Mouse (Mus musculus): ENCODE measurements around the gene Slc35a2. TPM values are rescaled to one million over a fixed set of nuclear protein-coding genes. Genes with fewer than 3 reads are reported as not detected.
"Not testable (repeated sequence)": the region's sequence is repeated elsewhere in the genome, so short reads cannot be mapped to it uniquely, and the experiment has no call there.

Slc35a2 gene
- polyA plus RNA-seq, 1 experiment, result 34.7 TPM

GRCm38 (mm10) chrX:7898880-7899874, 15.3 kb downstream of the Slc35a2 start, which contains the start of the genes Pqbp1 and Timm17b:
TSS of gene Pqbp1 (minus strand) at chrX:7899269.
TSS of gene Timm17b (plus strand) at chrX:7899357.
- peak; percentile 7; the same call in 1 of the 2 replicates for TF ChIP-seq POLR2A (IDR thresholded peaks at IDR 0.05; ENCODE audit: low read depth, low read length)
- TF ChIP-seq CTCF (IDR thresholded peaks at IDR 0.05; ENCODE audit: extremely low read depth, insufficient read depth, insufficient read length, insufficient replicate concordance), result no peak
- DNase-seq (ENCODE audit: low read depth in 1 of 2, low spot score in 2 of 2), result peak; percentile 85 to 89
- no peaks in the 10 kb centered on the region for H3K4me1 ChIP-seq (ENCODE audit: control insufficient read depth, insufficient read depth, insufficient read length)
- peak within 1 kb of the TSS; percentile 82 for H3K4me3 ChIP-seq (ENCODE audit: extremely low read depth, insufficient read depth, insufficient read length)
- peak within 1 kb of the TSS; percentile 96 for H3K27ac ChIP-seq (ENCODE audit: insufficient read depth, low read length)
- peaks cover 6% of the 10 kb centered on the region for H3K36me3 ChIP-seq (ENCODE audit: control insufficient read depth, insufficient read depth, low read length)
- H3K27me3 ChIP-seq (ENCODE audit: control insufficient read depth, insufficient read depth, low read length), result no peaks in the 10 kb centered on the region
- 21% methylated on average over 62 of the region's 62 CpGs for WGBS

DNA sequence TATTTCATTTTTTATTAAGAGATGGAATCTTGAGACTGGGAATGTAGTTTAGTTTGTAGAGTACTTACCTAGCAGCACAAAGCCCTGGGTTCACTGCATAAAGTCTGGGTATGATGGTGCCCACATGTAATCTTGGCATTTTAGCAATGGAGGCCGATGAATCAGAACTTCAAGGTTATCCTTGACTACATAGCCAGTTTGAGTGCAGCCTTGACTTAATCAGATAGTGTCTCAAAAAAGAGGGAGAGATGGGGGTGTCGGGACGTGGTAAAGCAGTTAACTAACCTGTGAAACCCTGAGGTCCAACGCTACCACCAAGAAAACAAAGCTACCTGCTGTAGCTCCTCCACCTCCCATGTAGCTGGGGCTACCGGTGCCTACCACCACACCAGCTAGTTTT, 20.6 kb downstream of the Slc35a2 start:
- H3K4me3 ChIP-seq (ENCODE audit: extremely low read depth, insufficient read depth, insufficient read length), result no peak overlapping the region

DNA sequence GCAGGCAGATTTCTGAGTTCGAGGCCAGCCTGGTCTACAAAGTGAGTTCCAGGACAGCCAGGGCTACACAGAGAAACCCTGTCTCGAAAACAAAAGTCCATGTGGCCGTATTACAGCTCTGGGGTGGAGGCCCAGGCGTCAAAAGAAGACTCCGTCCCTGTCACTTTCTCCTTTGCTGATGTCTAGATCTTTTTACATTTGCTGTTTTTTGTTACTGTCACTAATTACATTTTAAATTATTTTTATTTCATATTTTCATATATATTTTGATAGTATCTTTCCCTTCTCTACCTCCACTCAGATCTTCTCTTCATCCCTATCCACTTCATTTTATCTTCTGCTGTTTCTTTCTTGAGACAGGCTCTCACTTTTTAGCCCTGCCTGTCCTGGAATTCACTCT, 23.9 kb downstream of the Slc35a2 start, which contains the start of gene Gm10491:
TSS of gene Gm10491 (minus strand) at position 101 of the 400 bp plus-strand sequence.
- TF ChIP-seq POLR2A (IDR thresholded peaks at IDR 0.05; ENCODE audit: low read depth, low read length) (no peak), CTCF (IDR thresholded peaks at IDR 0.05; ENCODE audit: extremely low read depth, insufficient read depth, insufficient read length, insufficient replicate concordance) (no peak)
- Histone ChIP-seq H3K4me1 (ENCODE audit: control insufficient read depth, insufficient read depth, insufficient read length) (no peaks in the 10 kb centered on the region), H3K27me3 (ENCODE audit: control insufficient read depth, insufficient read depth, low read length) (no peaks in the 10 kb centered on the region), H3K27ac (ENCODE audit: insufficient read depth, low read length) (no peak within 1 kb of the TSS), H3K36me3 (ENCODE audit: control insufficient read depth, insufficient read depth, low read length) (peaks cover 3% of the 10 kb centered on the region), H3K4me3 (ENCODE audit: extremely low read depth, insufficient read depth, insufficient read length) (no peak within 1 kb of the TSS)
- WGBS, result 87% methylated on average over 5 of the region's 5 CpGs
- DNase-seq (ENCODE audit: low read depth in 1 of 2, low spot score in 2 of 2), result no peak

More for the DNA sequence above, 20.6 kb downstream of the Slc35a2 start:
- peaks cover 3% of the 10 kb centered on the region for H3K36me3 ChIP-seq (ENCODE audit: control insufficient read depth, insufficient read depth, low read length)
- no peaks in the 10 kb centered on the region for H3K27me3 ChIP-seq (ENCODE audit: control insufficient read depth, insufficient read depth, low read length)
- DNase-seq (ENCODE audit: low read depth in 1 of 2, low spot score in 2 of 2), result no peak
- H3K27ac ChIP-seq (ENCODE audit: insufficient read depth, low read length), result no peak overlapping the region
- WGBS, result 92% methylated on average over 5 of the region's 5 CpGs
- no peaks in the 10 kb centered on the region for H3K4me1 ChIP-seq (ENCODE audit: control insufficient read depth, insufficient read depth, insufficient read length)
- no peak for TF ChIP-seq POLR2A (IDR thresholded peaks at IDR 0.05; ENCODE audit: low read depth, low read length)
- no peak for TF ChIP-seq CTCF (IDR thresholded peaks at IDR 0.05; ENCODE audit: extremely low read depth, insufficient read depth, insufficient read length, insufficient replicate concordance)

GRCm38 (mm10) chrX:7909242-7909641, 25.4 kb downstream of the Slc35a2 start, which contains the start of gene Gm10490:
TSS of gene Gm10490 (plus strand) at chrX:7909542.
- not testable (repeated sequence) for H3K4me1 ChIP-seq (ENCODE audit: control insufficient read depth, insufficient read depth, insufficient read length); H3K36me3 ChIP-seq (ENCODE audit: control insufficient read depth, insufficient read depth, low read length); DNase-seq (ENCODE audit: low read depth in 1 of 2, low spot score in 2 of 2); H3K27ac ChIP-seq (ENCODE audit: insufficient read depth, low read length); H3K27me3 ChIP-seq (ENCODE audit: control insufficient read depth, insufficient read depth, low read length); H3K4me3 ChIP-seq (ENCODE audit: extremely low read depth, insufficient read depth, insufficient read length)
- 85% methylated on average over 4 of the region's 4 CpGs for WGBS

- Histone ChIP-seq H3K27me3 (ENCODE audit: control insufficient read depth, insufficient read depth, low read length) (no peaks in the 10 kb centered on the region), H3K27ac (ENCODE audit: insufficient read depth, low read length) (no peak overlapping the region), H3K4me1 (ENCODE audit: control insufficient read depth, insufficient read depth, insufficient read length) (no peaks in the 10 kb centered on the region), H3K36me3 (ENCODE audit: control insufficient read depth, insufficient read depth, low read length) (peaks cover 3% of the 10 kb centered on the region), H3K4me3 (ENCODE audit: extremely low read depth, insufficient read depth, insufficient read length) (no peak overlapping the region)
- TF ChIP-seq CTCF (IDR thresholded peaks at IDR 0.05; ENCODE audit: extremely low read depth, insufficient read depth, insufficient read length, insufficient replicate concordance) (no peak), POLR2A (IDR thresholded peaks at IDR 0.05; ENCODE audit: low read depth, low read length) (no peak)
- WGBS, result 74% methylated on average over 6 of the region's 6 CpGs
- DNase-seq (ENCODE audit: low read depth in 1 of 2, low spot score in 2 of 2), result no peak
These were observed 26.6 kb downstream of the Slc35a2 start for GRCm38 (mm10) chrX:7910473-7910872.

DNA sequence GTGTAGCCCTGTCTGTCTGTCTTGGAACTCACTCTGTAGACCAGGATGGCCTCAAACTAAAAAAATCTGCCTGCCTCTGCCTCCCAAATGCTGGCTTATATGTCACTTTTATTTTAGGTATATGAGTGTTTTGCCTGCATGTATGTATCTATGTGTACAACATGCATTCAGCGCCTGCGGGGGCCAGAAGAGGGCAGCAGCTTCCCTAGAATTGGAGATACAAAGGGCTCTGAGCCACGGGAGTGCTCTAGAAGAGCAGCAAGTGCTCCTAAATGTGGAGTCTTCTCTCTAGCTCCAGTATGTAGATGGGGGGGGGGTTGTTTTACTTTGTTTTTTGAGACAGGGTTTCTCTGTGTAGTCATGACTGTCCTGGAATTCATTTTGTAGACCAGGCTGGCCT, 31.8 kb downstream of the Slc35a2 start:
- peak in 1 of 2 experiments; percentile 13 for DNase-seq (ENCODE audit: low read depth in 1 of 2, low spot score in 2 of 2)
- not testable (repeated sequence) for H3K27ac ChIP-seq (ENCODE audit: insufficient read depth, low read length); H3K4me1 ChIP-seq (ENCODE audit: control insufficient read depth, insufficient read depth, insufficient read length); H3K4me3 ChIP-seq (ENCODE audit: extremely low read depth, insufficient read depth, insufficient read length); H3K27me3 ChIP-seq (ENCODE audit: control insufficient read depth, insufficient read depth, low read length); H3K36me3 ChIP-seq (ENCODE audit: control insufficient read depth, insufficient read depth, low read length)
- 22% methylated on average over 3 of the region's 3 CpGs for WGBS

- not testable (repeated sequence) for H3K4me3 ChIP-seq (ENCODE audit: extremely low read depth, insufficient read depth, insufficient read length); H3K36me3 ChIP-seq (ENCODE audit: control insufficient read depth, insufficient read depth, low read length); H3K4me1 ChIP-seq (ENCODE audit: control insufficient read depth, insufficient read depth, insufficient read length); DNase-seq (ENCODE audit: low read depth in 1 of 2, low spot score in 2 of 2); H3K27ac ChIP-seq (ENCODE audit: insufficient read depth, low read length); H3K27me3 ChIP-seq (ENCODE audit: control insufficient read depth, insufficient read depth, low read length)
- 67% methylated on average over 6 of the region's 6 CpGs for WGBS
These were observed 34.1 kb downstream of the Slc35a2 start for GRCm38 (mm10) chrX:7917960-7918359.
